Mouse (Mus musculus) gastrocnemius, adult 8-10 months (tissue): Measurements from ENCODE around the gene Stil. TPM values are rescaled to one million over a fixed set of nuclear protein-coding genes. Genes with fewer than 3 reads are reported as not detected.
A peak's percentile ranks its signal among the peaks of the same experiment; 100 is the strongest.
"Not testable (repeated sequence)": the region's sequence is repeated elsewhere in the genome, so short reads cannot be mapped to it uniquely, and the experiment has no call there.

Experiments used
- DNase-seq, 2 experiments: peaks; one replicate each; pipeline ENCODE4 v3.0.0; 2022; ENCODE audit warnings: low spot score in 2 of 2
- total RNA-seq, 4 experiments: library from RNA; stranded (reverse); gene quantifications; 2 replicates each; pipeline ENCODE4 v1.2.4; 2022

The Stil gene
- total RNA-seq, result under 1 TPM in 2 of 4 experiments, not detected in 2; 0.10 to 0.18 TPM

GRCm38 (mm10) chr4:114999773-115000428 is at the start of gene Stil:
Gene Stil (plus strand): TSS chr4:115000159.
- DNase-seq, result peak; percentile 87 to 94

- DNase-seq, result no peak
Observed at GRCm38 (mm10) chr4:114953172-114953571, 46.8 kb upstream of the Stil start.

GRCm38 (mm10) chr4:114957403-114957802 is 42.6 kb upstream of the Stil start:
- DNase-seq, result no peak

GRCm38 (mm10) chr4:114958231-114958630 is 41.7 kb upstream of the Stil start:
- no peak for DNase-seq

GRCm38 (mm10) chr4:114958786-114959185 is 41.2 kb upstream of the Stil start:
- DNase-seq, result no peak

GRCm38 (mm10) chr4:114959533-114959932 is 40.4 kb upstream of the Stil start:
- no peak for DNase-seq

- DNase-seq, result not testable (repeated sequence)
Observed at GRCm38 (mm10) chr4:114960881-114961280, 39.1 kb upstream of the Stil start.

GRCm38 (mm10) chr4:114970736-114971135 is 29.2 kb upstream of the Stil start:
- DNase-seq, result no peak

GRCm38 (mm10) chr4:114973229-114973740 is 26.7 kb upstream of the Stil start:
- DNase-seq, result no peak

- DNase-seq, result no peak
Observed at GRCm38 (mm10) chr4:114982619-114983018, 17.3 kb upstream of the Stil start.

- DNase-seq, result no peak
Observed at GRCm38 (mm10) chr4:114983020-114983419, 16.9 kb upstream of the Stil start.

GRCm38 (mm10) chr4:114986211-114986590 is 13.8 kb upstream of the Stil start:
- no peak for DNase-seq

- DNase-seq, result peak; percentile 68 to 76
Observed at GRCm38 (mm10) chr4:114986591-114987432, 13.1 kb upstream of the Stil start, which contains the start of gene Cmpk1. Gene Cmpk1 (minus strand): TSS chr4:114987241.

GRCm38 (mm10) chr4:114994218-114994617 is 5.7 kb upstream of the Stil start:
- DNase-seq, result no peak

GRCm38 (mm10) chr4:114997051-114997450 is 2.9 kb upstream of the Stil start:
- no peak for DNase-seq

- DNase-seq, result no peak
Observed at GRCm38 (mm10) chr4:114999445-114999772, 550 bp upstream of the Stil start.

- DNase-seq, result no peak
Observed at GRCm38 (mm10) chr4:115000429-115000795, 453 bp downstream of the Stil start.

GRCm38 (mm10) chr4:115014276-115014675 is 14.3 kb downstream of the Stil start:
- no peak for DNase-seq

- no peak for DNase-seq
Observed at GRCm38 (mm10) chr4:115019997-115020396, 20.0 kb downstream of the Stil start.

GRCm38 (mm10) chr4:115035043-115035442 is 35.1 kb downstream of the Stil start:
- no peak for DNase-seq

- DNase-seq, result no peak
Observed at GRCm38 (mm10) chr4:115038242-115038641, 38.3 kb downstream of the Stil start.

- DNase-seq, result no peak
Observed at GRCm38 (mm10) chr4:115045621-115046020, 45.7 kb downstream of the Stil start.

- no peak for DNase-seq
Observed at GRCm38 (mm10) chr4:115047750-115048149, 47.8 kb downstream of the Stil start.
